Mouse (Mus musculus): ENCODE results near the gene Uchl4.
"Not testable (repeated sequence)": the region's sequence is repeated elsewhere in the genome, so short reads cannot be mapped to it uniquely, and the experiment has no call there.

GRCm38 (mm10) chr9:64268836-64269235 lies 33.8 kb downstream of the Uchl4 start:
- not testable (repeated sequence) for TF ChIP-seq GATA1 (IDR thresholded peaks at IDR 0.05; ENCODE audit: borderline replicate concordance, low read length); FLI1 (IDR thresholded peaks at IDR 0.05; ENCODE audit: low read length)

Data from megakaryocyte, embryonic 14.5 days (primary cell).